Mouse (Mus musculus): ENCODE results near the gene Fut9. TPM values are rescaled to one million over a fixed set of nuclear protein-coding genes. Genes with fewer than 3 reads are reported as not detected.

The Fut9 gene
- polyA plus RNA-seq (2015; fragmentation: Nextera tagmentation; extraction: Ambion mirVana) = 0.03 and 0.12 TPM in 2 replicates

DNA sequence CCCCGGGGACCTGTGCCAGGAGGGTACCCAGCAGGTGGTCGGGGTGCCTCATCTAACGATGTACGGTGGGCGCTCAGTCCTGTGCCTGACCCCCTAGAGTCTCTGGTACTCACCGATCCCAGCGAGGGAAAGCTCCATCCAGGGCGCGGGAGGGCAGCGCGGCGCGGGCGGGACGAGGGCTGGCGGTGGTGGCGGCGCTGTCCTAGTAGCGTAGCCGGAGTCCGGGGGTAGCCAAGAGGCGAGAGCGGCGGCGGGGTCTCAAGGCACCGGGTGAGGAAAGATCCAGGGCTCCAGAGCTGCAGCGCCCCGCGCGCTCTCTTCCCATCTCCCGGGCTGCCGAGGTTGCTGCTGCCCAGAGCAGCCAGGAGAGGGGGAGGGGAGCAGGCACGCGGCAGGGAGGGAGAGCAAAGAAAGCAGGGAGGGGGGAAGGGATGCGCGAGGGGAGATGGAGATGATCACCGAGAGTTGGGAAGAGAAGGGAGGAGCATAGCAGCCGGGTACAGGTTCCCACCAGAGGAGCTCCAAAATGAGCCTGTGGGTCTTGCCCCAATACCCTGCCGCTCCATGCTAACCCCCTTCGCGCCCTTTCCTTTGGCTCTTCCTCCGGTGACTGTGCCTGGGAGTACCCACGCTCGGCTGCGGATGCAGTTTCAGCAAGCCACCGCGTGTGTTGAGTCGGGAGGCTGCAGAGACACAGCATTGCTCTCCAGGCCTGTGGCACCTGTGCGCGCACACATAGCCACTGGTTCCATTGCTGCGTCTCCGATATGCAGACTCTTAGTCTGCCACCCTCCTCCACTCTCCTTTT, at the start of gene Fut9:
Gene Fut9 (minus strand): TSS at position 769 of the 808 bp plus-strand sequence.
- 1% methylated on average over 52 of the region's 52 CpGs for WGBS
- peak; percentile 41; the same call in 1 of the 2 replicates for ATAC-seq (replicated peaks; ENCODE audit: extremely low read depth, insufficient read depth, low FRiP score)
- H3K27me3 ChIP-seq (ENCODE audit: control insufficient read depth, insufficient read depth, low read length) = peaks cover 13% of the 10 kb centered on the region
- no peaks in the 10 kb centered on the region for H3K9me3 ChIP-seq (replicated peaks; ENCODE audit: control insufficient read depth, low read length)
- peak within 1 kb of the TSS; percentile 87 for H3K4me2 ChIP-seq (ENCODE audit: low read depth, low read length)
- H3K9ac ChIP-seq (ENCODE audit: low read length) = 0 out of 2 replicates have a peak within 1 kb of the TSS, but pooled peaks have one; percentile 29
- H3K27ac ChIP-seq (ENCODE audit: low read length) = no peak within 1 kb of the TSS
- H3K4me1 ChIP-seq (ENCODE audit: control insufficient read depth, insufficient read depth, low read length) = no peaks in the 10 kb centered on the region
- H3K4me3 ChIP-seq (ENCODE audit: low read length) = peak within 1 kb of the TSS; percentile 55
- H3K36me3 ChIP-seq (ENCODE audit: control insufficient read depth, insufficient read depth) = no peaks in the 10 kb centered on the region

DNA sequence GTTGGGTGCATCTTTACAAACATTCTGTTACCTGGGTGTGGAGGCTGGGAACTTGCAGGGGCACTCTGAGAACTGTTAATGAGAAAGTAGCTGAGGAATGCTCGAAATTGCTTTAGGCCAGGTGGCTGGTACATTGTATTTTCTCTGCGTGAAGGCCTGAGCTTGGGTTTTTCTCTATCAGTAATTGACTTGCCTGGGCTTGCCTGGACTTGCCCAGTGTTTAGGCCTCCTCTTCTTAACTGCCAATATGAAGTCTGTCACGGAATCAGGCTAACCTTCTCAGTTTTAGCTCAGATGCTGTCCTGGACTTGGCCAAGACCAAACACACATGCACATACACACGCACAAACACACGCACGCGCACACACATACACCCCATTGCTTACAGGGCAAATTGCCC, 15.7 kb upstream of the Fut9 start:
- H3K27ac ChIP-seq (ENCODE audit: low read length) = no peak overlapping the region
- no peak overlapping the region for H3K9ac ChIP-seq (ENCODE audit: low read length)
- H3K4me1 ChIP-seq (ENCODE audit: control insufficient read depth, insufficient read depth, low read length) = no peaks in the 10 kb centered on the region
- no peak for ATAC-seq (replicated peaks; ENCODE audit: extremely low read depth, insufficient read depth, low FRiP score)
- no peaks in the 10 kb centered on the region for H3K9me3 ChIP-seq (replicated peaks; ENCODE audit: control insufficient read depth, low read length)
- H3K4me3 ChIP-seq (ENCODE audit: low read length) = no peak overlapping the region
- no peak overlapping the region for H3K4me2 ChIP-seq (ENCODE audit: low read depth, low read length)
- no peaks in the 10 kb centered on the region for H3K27me3 ChIP-seq (ENCODE audit: control insufficient read depth, insufficient read depth, low read length)
- H3K36me3 ChIP-seq (ENCODE audit: control insufficient read depth, insufficient read depth) = no peaks in the 10 kb centered on the region
- WGBS = 89% methylated on average over 7 of the region's 7 CpGs

DNA sequence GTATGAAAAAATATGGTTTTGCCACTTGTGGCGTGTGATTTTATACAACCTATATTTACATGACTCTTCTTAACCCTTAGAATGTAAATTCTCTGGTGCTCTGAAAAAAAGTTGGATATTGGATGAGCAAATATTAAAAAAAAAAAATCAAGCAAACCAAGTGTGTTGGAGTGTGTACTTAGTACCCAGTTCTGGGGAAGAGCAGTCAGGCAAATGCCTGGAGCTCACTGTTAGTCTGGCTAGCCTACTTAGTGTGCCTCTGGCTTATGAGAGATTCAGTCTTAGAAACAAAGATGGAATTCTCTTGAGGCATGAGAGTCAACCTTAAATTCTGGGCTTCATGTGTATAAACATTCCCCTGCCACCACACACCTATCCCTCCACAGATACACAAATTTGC, 13.3 kb upstream of the Fut9 start:
- no peak for ATAC-seq (replicated peaks; ENCODE audit: extremely low read depth, insufficient read depth, low FRiP score)
- WGBS = 73% methylated on average over 1 of the region's 1 CpGs

DNA sequence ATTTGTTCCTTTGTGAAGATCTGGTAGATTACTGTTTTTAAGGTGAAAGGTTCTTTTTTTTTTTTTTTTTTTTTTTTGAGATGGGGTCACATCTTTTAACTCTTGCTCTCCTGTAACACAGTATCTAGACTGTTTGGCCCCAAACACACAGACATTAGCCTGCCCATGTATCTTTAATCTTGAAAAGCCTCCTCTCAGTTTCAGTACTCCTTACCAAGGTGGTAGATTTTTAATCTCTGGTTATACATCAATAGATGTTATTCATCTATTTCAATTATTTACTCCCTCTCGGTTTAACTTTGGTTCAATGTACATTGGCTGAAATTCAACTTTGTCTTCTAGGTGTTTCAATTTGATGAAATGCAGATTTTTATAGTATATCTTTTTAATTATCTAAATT, 10.0 kb upstream of the Fut9 start:
- no peaks in the 10 kb centered on the region for H3K4me1 ChIP-seq (ENCODE audit: control insufficient read depth, insufficient read depth, low read length)
- WGBS = 71% methylated on average over 1 of the region's 1 CpGs
- no peak overlapping the region for H3K27ac ChIP-seq (ENCODE audit: low read length)
- H3K9ac ChIP-seq (ENCODE audit: low read length) = no peak overlapping the region
- no peak for ATAC-seq (replicated peaks; ENCODE audit: extremely low read depth, insufficient read depth, low FRiP score)
- no peaks in the 10 kb centered on the region for H3K27me3 ChIP-seq (ENCODE audit: control insufficient read depth, insufficient read depth, low read length)
- no peak overlapping the region for H3K4me3 ChIP-seq (ENCODE audit: low read length)
- H3K9me3 ChIP-seq (replicated peaks; ENCODE audit: control insufficient read depth, low read length) = no peaks in the 10 kb centered on the region
- no peak overlapping the region for H3K4me2 ChIP-seq (ENCODE audit: low read depth, low read length)
- H3K36me3 ChIP-seq (ENCODE audit: control insufficient read depth, insufficient read depth) = no peaks in the 10 kb centered on the region

More for the DNA sequence above, 13.3 kb upstream of the Fut9 start:
- Histone ChIP-seq H3K9ac (ENCODE audit: low read length) (no peak overlapping the region), H3K9me3 (replicated peaks; ENCODE audit: control insufficient read depth, low read length) (no peaks in the 10 kb centered on the region), H3K4me1 (ENCODE audit: control insufficient read depth, insufficient read depth, low read length) (no peaks in the 10 kb centered on the region), H3K4me3 (ENCODE audit: low read length) (no peak overlapping the region), H3K36me3 (ENCODE audit: control insufficient read depth, insufficient read depth) (no peaks in the 10 kb centered on the region), H3K27ac (ENCODE audit: low read length) (no peak overlapping the region), H3K27me3 (ENCODE audit: control insufficient read depth, insufficient read depth, low read length) (no peaks in the 10 kb centered on the region), H3K4me2 (ENCODE audit: low read depth, low read length) (no peak overlapping the region)

DNA sequence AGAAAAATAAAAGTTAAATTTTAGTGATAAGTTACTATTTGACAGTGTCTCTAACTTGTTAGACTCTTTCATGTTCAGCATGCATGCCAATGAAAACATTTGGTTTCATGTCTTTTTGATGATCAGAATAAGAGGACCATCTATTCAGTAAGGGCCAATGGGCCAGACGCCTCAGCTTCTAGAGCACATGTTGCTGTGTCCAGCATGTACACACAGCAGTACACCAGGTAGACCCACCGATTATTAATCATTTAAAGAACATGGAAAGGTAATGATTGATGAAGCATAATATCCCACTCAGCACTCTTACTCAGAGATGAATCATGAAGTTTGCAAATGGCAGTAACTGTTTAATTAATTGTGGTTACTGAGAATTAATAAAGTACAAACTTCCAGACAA, 1.7 kb upstream of the Fut9 start:
- no peak overlapping the region for H3K4me2 ChIP-seq (ENCODE audit: low read depth, low read length)
- no peak overlapping the region for H3K4me3 ChIP-seq (ENCODE audit: low read length)
- ATAC-seq (replicated peaks; ENCODE audit: extremely low read depth, insufficient read depth, low FRiP score) = no peak
- no peaks in the 10 kb centered on the region for H3K36me3 ChIP-seq (ENCODE audit: control insufficient read depth, insufficient read depth)
- H3K27ac ChIP-seq (ENCODE audit: low read length) = no peak overlapping the region
- peaks cover 13% of the 10 kb centered on the region for H3K27me3 ChIP-seq (ENCODE audit: control insufficient read depth, insufficient read depth, low read length)
- no peak overlapping the region for H3K9ac ChIP-seq (ENCODE audit: low read length)
- H3K9me3 ChIP-seq (replicated peaks; ENCODE audit: control insufficient read depth, low read length) = no peaks in the 10 kb centered on the region
- H3K4me1 ChIP-seq (ENCODE audit: control insufficient read depth, insufficient read depth, low read length) = no peaks in the 10 kb centered on the region
- WGBS = 68% methylated on average over 2 of the region's 2 CpGs

DNA sequence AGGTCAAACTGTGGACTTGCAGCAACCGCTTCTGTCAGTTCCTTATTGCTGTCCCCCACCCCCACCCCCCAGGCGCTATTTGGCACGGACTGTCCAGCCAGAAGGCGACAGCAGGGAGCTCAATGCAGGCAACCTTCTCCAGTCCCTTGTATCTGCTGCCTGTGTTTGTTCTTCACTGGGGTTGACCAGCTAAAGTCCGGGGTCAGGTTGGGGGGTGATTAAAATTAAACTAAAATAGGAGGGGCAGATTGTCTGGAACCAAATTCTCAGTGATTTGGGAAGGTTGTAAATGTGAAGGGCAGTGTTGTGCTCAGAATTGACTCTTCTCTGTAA, 206 bp upstream of the Fut9 start:
- no peak for ATAC-seq (replicated peaks; ENCODE audit: extremely low read depth, insufficient read depth, low FRiP score)

DNA sequence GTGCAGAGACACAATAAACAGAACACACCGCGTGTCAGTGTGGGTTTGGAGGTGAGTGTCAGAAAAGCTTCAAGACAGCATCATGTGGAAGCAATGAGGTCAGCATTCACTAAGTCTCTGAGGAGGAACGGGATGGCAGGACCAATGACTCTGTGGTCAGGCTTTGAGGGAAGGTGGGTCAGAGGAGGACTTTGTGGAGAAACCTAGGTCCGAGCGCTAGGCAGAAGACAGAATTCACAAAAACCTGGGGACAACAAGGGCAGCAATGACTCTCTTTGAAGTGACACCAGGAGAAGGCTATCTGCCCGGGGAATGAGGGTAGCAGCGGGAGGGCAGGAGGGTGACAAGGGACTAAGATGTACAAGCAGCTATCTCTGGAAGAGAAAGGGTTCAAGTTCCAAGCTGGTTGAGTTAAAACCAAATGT, 981 bp downstream of the Fut9 start:
- WGBS = 4% methylated on average over 7 of the region's 7 CpGs
- ATAC-seq (replicated peaks; ENCODE audit: extremely low read depth, insufficient read depth, low FRiP score) = no peak

More for the DNA sequence above, 206 bp upstream of the Fut9 start:
- H3K9me3 ChIP-seq (replicated peaks; ENCODE audit: control insufficient read depth, low read length) = no peaks in the 10 kb centered on the region
- no peak overlapping the region for H3K9ac ChIP-seq (ENCODE audit: low read length)
- WGBS = 3% methylated on average over 5 of the region's 5 CpGs
- peaks cover 13% of the 10 kb centered on the region for H3K27me3 ChIP-seq (ENCODE audit: control insufficient read depth, insufficient read depth, low read length)
- H3K4me2 ChIP-seq (ENCODE audit: low read depth, low read length) = peak overlapping the region; percentile 87
- H3K36me3 ChIP-seq (ENCODE audit: control insufficient read depth, insufficient read depth) = no peaks in the 10 kb centered on the region
- H3K27ac ChIP-seq (ENCODE audit: low read length) = no peak overlapping the region
- peak overlapping the region; percentile 55 for H3K4me3 ChIP-seq (ENCODE audit: low read length)
- no peaks in the 10 kb centered on the region for H3K4me1 ChIP-seq (ENCODE audit: control insufficient read depth, insufficient read depth, low read length)

DNA sequence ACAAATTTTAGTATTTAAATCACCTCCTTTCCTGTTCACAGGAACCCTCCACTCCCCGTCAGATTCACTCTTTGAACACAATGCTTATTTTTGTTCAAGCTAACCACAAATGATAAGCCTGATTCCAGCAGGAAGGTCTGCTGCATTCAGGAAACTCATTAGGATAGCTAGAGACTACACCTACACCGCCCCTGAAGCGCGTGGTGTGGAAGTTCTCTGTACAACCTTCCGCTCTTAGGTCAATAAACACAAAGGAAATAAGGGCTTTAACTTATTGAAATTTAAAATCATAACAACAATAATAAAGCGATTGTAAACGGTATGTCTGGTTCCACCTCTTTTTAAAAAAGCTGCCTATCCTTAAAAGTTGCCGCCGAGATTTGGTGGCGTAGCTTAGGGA, 1.6 kb downstream of the Fut9 start:
- Histone ChIP-seq H3K27ac (ENCODE audit: low read length) (no peak overlapping the region), H3K4me3 (ENCODE audit: low read length) (no peak overlapping the region), H3K9me3 (replicated peaks; ENCODE audit: control insufficient read depth, low read length) (no peaks in the 10 kb centered on the region), H3K4me2 (ENCODE audit: low read depth, low read length) (no peak overlapping the region), H3K4me1 (ENCODE audit: control insufficient read depth, insufficient read depth, low read length) (no peaks in the 10 kb centered on the region), H3K27me3 (ENCODE audit: control insufficient read depth, insufficient read depth, low read length) (peaks cover 13% of the 10 kb centered on the region), H3K36me3 (ENCODE audit: control insufficient read depth, insufficient read depth) (no peaks in the 10 kb centered on the region), H3K9ac (ENCODE audit: low read length) (no peak overlapping the region)
- 23% methylated on average over 10 of the region's 10 CpGs for WGBS
- no peak for ATAC-seq (replicated peaks; ENCODE audit: extremely low read depth, insufficient read depth, low FRiP score)

More for the DNA sequence above, 981 bp downstream of the Fut9 start:
- Histone ChIP-seq H3K27ac (ENCODE audit: low read length) (no peak overlapping the region), H3K4me2 (ENCODE audit: low read depth, low read length) (peak overlapping the region; percentile 87), H3K9ac (ENCODE audit: low read length) (no peak overlapping the region), H3K9me3 (replicated peaks; ENCODE audit: control insufficient read depth, low read length) (no peaks in the 10 kb centered on the region), H3K27me3 (ENCODE audit: control insufficient read depth, insufficient read depth, low read length) (peaks cover 13% of the 10 kb centered on the region), H3K36me3 (ENCODE audit: control insufficient read depth, insufficient read depth) (no peaks in the 10 kb centered on the region), H3K4me1 (ENCODE audit: control insufficient read depth, insufficient read depth, low read length) (no peaks in the 10 kb centered on the region), H3K4me3 (ENCODE audit: low read length) (peak overlapping the region; percentile 55)

DNA sequence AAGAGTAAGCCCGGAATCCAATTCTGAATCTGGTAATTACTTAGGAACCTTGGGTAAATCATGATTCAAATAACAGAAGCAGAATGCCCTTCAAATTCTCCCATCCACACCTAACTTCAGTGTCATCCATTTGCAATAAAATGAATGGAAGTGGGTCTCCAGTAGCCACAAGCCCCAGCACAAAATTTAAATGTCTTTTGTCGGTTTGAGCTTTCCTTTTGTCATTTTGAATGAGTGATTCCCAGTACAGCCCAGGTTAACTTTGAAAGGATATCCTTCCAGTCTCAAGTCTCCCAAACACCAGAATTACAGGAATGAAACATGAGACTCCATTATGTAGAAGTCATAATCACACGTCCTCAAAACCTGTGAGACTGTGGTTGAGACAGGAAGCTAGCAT, 3.9 kb downstream of the Fut9 start:
- H3K27me3 ChIP-seq (ENCODE audit: control insufficient read depth, insufficient read depth, low read length) = peaks cover 13% of the 10 kb centered on the region
- no peak overlapping the region for H3K27ac ChIP-seq (ENCODE audit: low read length)
- H3K9me3 ChIP-seq (replicated peaks; ENCODE audit: control insufficient read depth, low read length) = no peaks in the 10 kb centered on the region
- no peaks in the 10 kb centered on the region for H3K36me3 ChIP-seq (ENCODE audit: control insufficient read depth, insufficient read depth)
- no peaks in the 10 kb centered on the region for H3K4me1 ChIP-seq (ENCODE audit: control insufficient read depth, insufficient read depth, low read length)
- 42% methylated on average over 3 of the region's 3 CpGs for WGBS
- H3K4me2 ChIP-seq (ENCODE audit: low read depth, low read length) = no peak overlapping the region
- no peak overlapping the region for H3K9ac ChIP-seq (ENCODE audit: low read length)
- ATAC-seq (replicated peaks; ENCODE audit: extremely low read depth, insufficient read depth, low FRiP score) = no peak
- no peak overlapping the region for H3K4me3 ChIP-seq (ENCODE audit: low read length)

Measured in heart, embryonic 16.5 days (tissue).